Mouse (Mus musculus) heart, embryonic 15.5 days (tissue): ENCODE data around the gene Cntd1. TPM values are rescaled to one million over a fixed set of nuclear protein-coding genes. Genes with fewer than 3 reads are reported as not detected.
A peak's percentile ranks its signal among the peaks of the same experiment; 100 is the strongest.

ENCODE experiments used
- ATAC-seq: fragments of 200-750 bp; cut with Nextera tagmentation; replicated peaks from 2 replicates; pipeline ENCODE4 v1.8.0; 2017; ENCODE audit warnings: low read depth, moderate TSS enrichment; ENCODE audit not compliant: insufficient number of reproducible peaks, insufficient read depth, low FRiP score
- H3K27ac ChIP-seq: fragments of 300-500 bp; sonication (generic); 2 replicates; pipeline ENCODE4 v1.5.1; 2015; ENCODE audit warnings: mild to moderate bottlenecking, inconsistent platforms
- H3K27me3 ChIP-seq: fragments of 300-500 bp; sonication (generic); 2 replicates; pipeline ENCODE4 v1.6.1; 2015; ENCODE audit warnings: inconsistent platforms
- H3K36me3 ChIP-seq: fragments of 300-500 bp; sonication (generic); 2 replicates; pipeline ENCODE4 v1.6.1; 2015; ENCODE audit warnings: mild to moderate bottlenecking, inconsistent platforms
- H3K4me1 ChIP-seq: fragments of 300-500 bp; sonication (generic); replicated peaks from 2 replicates; pipeline ENCODE4 v1.6.1; 2015; ENCODE audit warnings: inconsistent platforms
- H3K4me2 ChIP-seq: fragments of 300-500 bp; sonication (generic); 2 replicates; pipeline ENCODE4 v1.6.1; 2015; ENCODE audit warnings: inconsistent platforms, mild to moderate bottlenecking, moderate library complexity
- H3K4me3 ChIP-seq: fragments of 300-500 bp; sonication (generic); 2 replicates; pipeline ENCODE4 v1.5.1; 2015; ENCODE audit warnings: mild to moderate bottlenecking, inconsistent platforms
- H3K9ac ChIP-seq: fragments of 300-500 bp; sonication (generic); 2 replicates; pipeline ENCODE4 v1.6.1; 2015; ENCODE audit warnings: mild to moderate bottlenecking, inconsistent platforms
- H3K9me3 ChIP-seq: fragments of 300-500 bp; sonication (generic); replicated peaks from 2 replicates; pipeline ENCODE4 v1.6.1; 2016; ENCODE audit warnings: inconsistent platforms
- WGBS: fragments of 180-500 bp; shearing (Covaris S2); methylation state at CpG from one replicate; pipeline ENCODE4 v1.1.7; 2015; ENCODE audit warnings: mixed read lengths; 5-methylcytosine and 5-hydroxymethylcytosine counted together
- polyA plus RNA-seq: library from polyadenylated mRNA; unstranded; fragments of >200 nt; fragmentation: Nextera tagmentation; extraction: Ambion mirVana; gene quantifications from 2 replicates; pipeline ENCODE4 v1.2.1, GENCODE M21; 2015

Gene Cntd1
- polyA plus RNA-seq, result 0.61 and 0.68 TPM in 2 replicates

DNA sequence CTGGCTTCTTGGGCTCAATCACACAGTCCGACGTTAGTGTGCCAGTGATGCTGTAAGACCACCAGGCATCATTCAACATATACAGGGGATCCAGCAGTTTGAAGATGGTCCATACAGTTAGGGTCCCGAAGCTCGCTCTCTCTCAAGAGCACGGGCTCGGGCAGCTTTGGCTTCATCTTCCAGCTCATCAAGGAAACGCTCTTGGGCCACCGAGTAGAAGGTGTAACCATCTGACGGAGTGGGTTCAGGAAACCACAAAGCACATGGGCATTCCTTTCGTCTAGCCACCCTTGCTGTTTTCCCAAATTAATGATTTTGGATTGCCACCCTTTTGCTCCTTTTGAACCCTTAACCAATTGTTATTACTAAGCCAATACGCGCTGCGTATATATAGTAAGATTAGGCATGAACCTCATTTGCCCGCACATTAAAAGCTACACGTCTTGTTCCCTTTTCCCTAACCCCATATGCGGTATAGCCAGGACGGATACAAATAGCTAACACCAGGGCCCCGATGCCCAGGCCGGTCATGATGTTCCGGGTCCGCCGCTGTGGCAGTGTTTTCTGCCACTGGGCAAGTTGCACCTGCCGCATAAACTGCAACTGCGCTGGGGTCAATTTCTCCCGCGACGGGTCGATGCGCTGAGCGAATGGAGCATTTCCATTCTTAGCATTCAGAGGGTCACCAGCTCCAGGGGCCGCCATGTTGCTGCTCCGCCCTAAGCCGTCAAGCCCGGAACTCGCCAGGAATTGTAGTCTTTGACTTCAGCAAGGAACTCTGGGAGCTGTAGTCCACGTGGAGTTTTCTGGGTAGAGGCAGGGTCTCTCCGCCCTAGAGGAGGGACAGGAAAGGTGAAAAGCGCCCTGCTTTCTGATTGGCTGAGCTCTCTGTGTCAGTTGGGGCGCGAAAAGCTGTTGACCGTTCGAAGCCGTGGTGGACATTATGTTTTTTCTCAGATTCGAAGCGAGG, at the start of gene Cntd1, which contains the start of gene Coa3:
Gene Cntd1, plus strand, starts transcription at position 790 of the 970 bp plus-strand sequence.
Gene Coa3, minus strand, starts transcription at position 892 of the 970 bp plus-strand sequence.
- Histone ChIP-seq H3K4me3 (peak within 1 kb of the TSS; percentile 69), H3K4me1 (peaks cover 26% of the 10 kb centered on the region), H3K36me3 (no peaks in the 10 kb centered on the region; the same call in 1 of the 2 replicates), H3K9me3 (no peaks in the 10 kb centered on the region), H3K9ac (peak within 1 kb of the TSS; percentile 76), H3K27me3 (peaks cover 3% of the 10 kb centered on the region; the same call in 1 of the 2 replicates), H3K4me2 (peak within 1 kb of the TSS; percentile 80), H3K27ac (peak within 1 kb of the TSS; percentile 80)
- ATAC-seq, result peak; percentile 95
- WGBS, result 7% methylated on average over 45 of the region's 45 CpGs

- no peak for ATAC-seq
- no peak overlapping the region for H3K4me2 ChIP-seq
- H3K27ac ChIP-seq, result peak overlapping the region; percentile 92
- H3K9me3 ChIP-seq, result no peaks in the 10 kb centered on the region
- no peaks in the 10 kb centered on the region for H3K36me3 ChIP-seq
- no peak overlapping the region for H3K9ac ChIP-seq
- peaks cover 25% of the 10 kb centered on the region for H3K4me1 ChIP-seq
- WGBS, result 20% methylated on average over 8 of the region's 8 CpGs
- H3K27me3 ChIP-seq, result 0 out of 2 replicates have a peak, but pooled peaks cover 3% of the 10 kb centered on the region
- H3K4me3 ChIP-seq, result no peak overlapping the region
These were observed 49.4 kb upstream of the Cntd1 start for GRCm38 (mm10) chr11:101229361-101229900.

DNA sequence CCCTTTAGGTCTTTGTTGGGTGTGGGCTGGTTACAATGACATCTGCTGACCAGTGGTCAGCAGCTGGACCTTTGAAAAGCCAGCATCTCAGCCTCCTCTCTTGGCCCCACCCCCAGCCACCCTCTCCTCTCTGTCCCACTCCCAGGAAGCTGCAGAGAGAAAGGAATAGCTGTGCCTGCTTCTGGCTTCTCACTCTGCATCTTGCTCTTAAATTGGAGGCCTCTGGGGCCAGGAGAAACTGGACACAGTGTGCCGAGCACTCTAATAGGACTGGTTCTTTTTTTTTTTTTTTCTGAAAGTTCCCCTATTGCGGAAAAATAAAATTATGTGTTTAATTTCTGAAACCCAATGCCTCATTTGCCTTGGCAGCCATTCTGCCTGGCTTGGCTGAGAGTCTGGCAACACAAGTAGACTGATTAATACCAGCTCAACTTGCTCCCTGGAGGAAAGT, 48.7 kb upstream of the Cntd1 start:
- Histone ChIP-seq H3K4me3 (no peak overlapping the region), H3K27ac (peak overlapping the region; percentile 92), H3K36me3 (no peaks in the 10 kb centered on the region), H3K27me3 (0 out of 2 replicates have a peak, but pooled peaks cover 3% of the 10 kb centered on the region), H3K4me1 (peaks cover 25% of the 10 kb centered on the region), H3K9ac (no peak overlapping the region), H3K9me3 (no peaks in the 10 kb centered on the region), H3K4me2 (no peak overlapping the region)
- no peak for ATAC-seq
- 43% methylated on average over 2 of the region's 2 CpGs for WGBS

DNA sequence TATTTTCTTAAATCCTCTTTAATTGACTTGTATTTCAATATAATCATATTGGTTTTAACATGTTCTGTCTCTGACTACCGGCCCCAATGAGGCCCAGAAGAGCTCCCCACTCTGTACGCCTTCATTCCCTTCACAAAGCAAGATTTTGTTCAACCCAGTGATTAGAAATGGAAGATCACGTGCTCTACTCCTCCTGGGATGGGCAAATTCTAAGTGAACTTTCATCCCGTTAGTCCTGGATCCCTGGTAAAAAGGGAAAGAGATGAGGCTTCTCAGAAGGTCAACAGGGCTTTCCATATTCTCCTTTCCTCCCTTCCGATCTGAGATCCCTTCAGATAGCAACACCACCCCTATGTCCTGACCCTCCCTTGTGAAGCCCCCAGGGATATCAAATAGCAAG, 48.3 kb upstream of the Cntd1 start:
- 38% methylated on average over 5 of the region's 5 CpGs for WGBS
- Histone ChIP-seq H3K4me3 (no peak overlapping the region), H3K27me3 (0 out of 2 replicates have a peak, but pooled peaks cover 3% of the 10 kb centered on the region), H3K9ac (0 out of 2 replicates have a peak overlapping the region, but pooled peaks have one; percentile 32), H3K36me3 (no peaks in the 10 kb centered on the region), H3K4me2 (peak overlapping the region; percentile 50), H3K4me1 (peaks cover 20% of the 10 kb centered on the region), H3K27ac (peak overlapping the region; percentile 92), H3K9me3 (no peaks in the 10 kb centered on the region)
- ATAC-seq, result no peak

- 10% methylated on average over 18 of the region's 18 CpGs for WGBS
- Histone ChIP-seq H3K4me2 (peak overlapping the region; percentile 50), H3K36me3 (no peaks in the 10 kb centered on the region), H3K4me1 (peaks cover 19% of the 10 kb centered on the region), H3K9ac (peak overlapping the region; percentile 32; the same call in 1 of the 2 replicates), H3K9me3 (no peaks in the 10 kb centered on the region), H3K27ac (peak overlapping the region; percentile 92), H3K27me3 (0 out of 2 replicates have a peak, but pooled peaks cover 3% of the 10 kb centered on the region), H3K4me3 (peak overlapping the region; percentile 21)
- ATAC-seq, result peak; percentile 28; the same call in 1 of the 2 replicates
These were observed 47.6 kb upstream of the Cntd1 start for GRCm38 (mm10) chr11:101230991-101231871.

DNA sequence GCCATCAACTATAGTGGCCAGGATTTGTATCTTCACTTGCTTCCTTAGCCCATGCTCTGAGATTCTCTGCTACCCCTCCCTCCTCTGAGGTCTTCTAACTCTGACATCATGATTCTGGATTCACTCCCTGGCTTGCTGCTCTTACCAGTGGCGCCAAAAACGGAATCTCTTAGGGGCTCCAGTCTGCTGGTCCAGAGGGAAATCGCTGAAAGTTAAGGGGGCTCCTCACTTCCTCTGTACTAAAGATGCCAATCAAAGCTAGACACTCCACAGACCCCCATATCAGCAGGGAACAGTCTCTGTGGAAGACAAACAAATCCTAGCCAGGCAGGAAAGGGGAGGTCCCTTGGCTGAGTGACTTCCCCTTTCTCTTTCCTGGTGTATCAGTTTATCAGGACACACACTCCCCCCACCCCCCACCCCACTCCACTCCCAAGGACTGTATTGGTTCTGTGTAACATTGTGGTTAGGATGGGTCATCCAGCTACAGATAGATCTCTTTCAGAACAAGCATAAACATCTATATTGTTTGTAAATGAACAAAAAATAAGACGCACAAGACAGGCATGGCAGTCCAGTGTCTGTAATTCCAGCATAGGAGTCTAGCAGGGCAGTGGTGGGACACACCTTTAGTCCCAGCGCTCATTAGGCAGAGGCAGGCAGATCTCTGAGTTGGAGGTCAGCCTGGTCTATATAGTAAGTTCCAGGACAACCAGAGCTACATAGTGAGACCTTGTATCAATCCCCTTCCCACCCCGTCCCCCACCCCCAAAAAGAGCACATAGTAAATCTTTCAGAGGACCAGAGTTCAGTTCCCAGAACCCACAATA, 46.6 kb upstream of the Cntd1 start:
- no peaks in the 10 kb centered on the region for H3K36me3 ChIP-seq
- H3K9ac ChIP-seq, result no peak overlapping the region
- H3K27ac ChIP-seq, result peak overlapping the region; percentile 92
- ATAC-seq, result peak; percentile 91
- H3K9me3 ChIP-seq, result no peaks in the 10 kb centered on the region
- WGBS, result 37% methylated on average over 6 of the region's 6 CpGs
- H3K4me3 ChIP-seq, result peak overlapping the region; percentile 21; the same call in 1 of the 2 replicates
- H3K4me2 ChIP-seq, result peak overlapping the region; percentile 50
- H3K27me3 ChIP-seq, result 0 out of 2 replicates have a peak, but pooled peaks cover 3% of the 10 kb centered on the region
- peaks cover 17% of the 10 kb centered on the region for H3K4me1 ChIP-seq

GRCm38 (mm10) chr11:101233240-101233639, 45.6 kb upstream of the Cntd1 start:
- no peak overlapping the region for H3K27ac ChIP-seq
- 69% methylated on average over 1 of the region's 1 CpGs for WGBS
- 0 out of 2 replicates have a peak, but pooled peaks cover 3% of the 10 kb centered on the region for H3K27me3 ChIP-seq
- no peaks in the 10 kb centered on the region for H3K9me3 ChIP-seq
- no peak overlapping the region for H3K4me2 ChIP-seq
- no peak overlapping the region for H3K9ac ChIP-seq
- H3K36me3 ChIP-seq, result no peaks in the 10 kb centered on the region
- no peak overlapping the region for H3K4me3 ChIP-seq
- peaks cover 24% of the 10 kb centered on the region for H3K4me1 ChIP-seq
- ATAC-seq, result no peak

GRCm38 (mm10) chr11:101234124-101234523, 44.7 kb upstream of the Cntd1 start:
- H3K9ac ChIP-seq, result no peak overlapping the region

GRCm38 (mm10) chr11:101235429-101235828, 43.4 kb upstream of the Cntd1 start:
- Histone ChIP-seq H3K9ac (no peak overlapping the region), H3K9me3 (no peaks in the 10 kb centered on the region), H3K36me3 (no peaks in the 10 kb centered on the region), H3K27ac (no peak overlapping the region), H3K4me2 (no peak overlapping the region), H3K4me1 (peaks cover 20% of the 10 kb centered on the region), H3K4me3 (no peak overlapping the region), H3K27me3 (0 out of 2 replicates have a peak, but pooled peaks cover 3% of the 10 kb centered on the region)
- ATAC-seq, result no peak

More at GRCm38 (mm10) chr11:101234124-101234523, 44.7 kb upstream of the Cntd1 start:
- no peak overlapping the region for H3K4me2 ChIP-seq
- ATAC-seq, result no peak
- no peaks in the 10 kb centered on the region for H3K36me3 ChIP-seq
- no peak overlapping the region for H3K4me3 ChIP-seq
- H3K9me3 ChIP-seq, result no peaks in the 10 kb centered on the region
- no peak overlapping the region for H3K27ac ChIP-seq
- 0 out of 2 replicates have a peak, but pooled peaks cover 3% of the 10 kb centered on the region for H3K27me3 ChIP-seq
- peaks cover 24% of the 10 kb centered on the region for H3K4me1 ChIP-seq

DNA sequence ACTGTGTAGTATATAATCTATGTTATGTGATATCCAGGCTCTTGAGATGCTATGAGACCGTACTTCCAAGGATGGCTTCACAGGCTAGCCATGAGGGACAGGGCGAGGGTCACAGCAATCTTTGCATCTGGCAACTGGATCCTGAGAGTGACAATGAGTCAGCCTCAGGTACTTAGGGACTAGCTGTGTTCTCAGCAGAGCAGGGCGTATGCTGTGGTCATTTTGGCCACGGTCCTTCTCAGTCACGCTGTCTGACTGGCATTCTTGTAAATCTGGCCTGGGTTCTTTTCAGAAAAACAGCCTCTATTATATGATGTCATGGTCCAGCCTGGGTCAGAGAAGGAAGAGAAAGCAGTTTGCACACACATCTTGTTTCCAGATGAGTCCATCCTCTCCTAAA, 42.0 kb upstream of the Cntd1 start:
- ATAC-seq, result no peak
- Histone ChIP-seq H3K9me3 (no peaks in the 10 kb centered on the region), H3K36me3 (no peaks in the 10 kb centered on the region), H3K27ac (no peak overlapping the region), H3K4me3 (no peak overlapping the region), H3K27me3 (0 out of 2 replicates have a peak, but pooled peaks cover 3% of the 10 kb centered on the region), H3K4me1 (peaks cover 7% of the 10 kb centered on the region), H3K9ac (no peak overlapping the region), H3K4me2 (no peak overlapping the region)
- 85% methylated on average over 5 of the region's 5 CpGs for WGBS
